14 mouse cellular contexts compared by ENCODE assay signal in the genomic region with DNA sequence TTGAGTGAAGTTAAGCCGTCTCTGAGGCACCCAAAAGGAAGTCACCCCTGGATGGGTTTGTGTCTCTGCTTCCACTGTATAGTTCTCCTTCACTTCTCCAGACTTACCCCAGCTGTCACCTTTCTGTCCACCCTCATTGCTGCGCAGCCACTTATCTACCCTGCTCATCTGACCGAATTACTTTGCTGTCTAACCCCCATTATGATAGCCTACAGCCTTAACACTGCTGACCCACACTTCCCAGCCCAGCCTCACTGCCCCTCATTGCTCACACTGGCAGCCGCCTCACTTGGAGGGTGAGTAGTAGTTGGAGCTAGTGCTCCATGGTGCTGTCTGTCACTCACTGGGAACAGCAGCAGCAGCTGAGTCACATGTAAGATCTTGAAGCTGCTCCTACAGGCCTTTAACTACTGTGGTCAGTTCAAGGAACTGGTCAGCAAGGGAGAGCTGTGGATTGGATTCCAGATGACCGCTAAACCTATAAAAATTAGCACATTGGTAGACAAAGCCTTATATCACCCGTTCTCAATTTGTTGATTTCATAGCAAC. TPM values are rescaled to one million over a fixed set of nuclear protein-coding genes. Genes with fewer than 3 reads are reported as not detected.
DNase-seq lines count a peak whose midpoint lies in the region; ATAC-seq and TF ChIP-seq lines count a peak whose summit lies in the region.
"Had no signal": no experiment of that assay in that cellular context is flagged by ENCODE, and none has a peak within 500 bp of the region (broad histone marks: within the 10 kb centered on the region; RNA-seq: fewer than 3 reads in every experiment).

No protein-coding gene starts in this region.

- no peak overlapping the region for H3K4me3 ChIP-seq in forebrain, embryonic 15.5 days
- H3K4me3 ChIP-seq in forebrain, embryonic 16.5 days (replicated peaks; ENCODE audit: low read length) = no peak overlapping the region
- no peak overlapping the region for H3K4me3 ChIP-seq in liver, embryonic 11.5 days (ENCODE audit: low read depth, low read length)
- no peak overlapping the region for H3K4me3 ChIP-seq in hindbrain, postnatal 0 days (ENCODE audit: low read length)
- H3K4me3 ChIP-seq in midbrain, embryonic 16.5 days (ENCODE audit: low read depth, low read length) = no peak overlapping the region
- H3K4me3 ChIP-seq: embryonic facial prominence, embryonic 15.5 days; left cerebral cortex, adult 2 months; limb, embryonic 13.5 days had no signal

- H3K9ac ChIP-seq in forebrain, embryonic 15.5 days (replicated peaks) = no peak overlapping the region
- no peak overlapping the region for H3K9ac ChIP-seq in forebrain, embryonic 16.5 days (replicated peaks; ENCODE audit: low read depth, low read length)
- H3K9ac ChIP-seq in liver, embryonic 11.5 days (ENCODE audit: low read depth, low read length) = no peak overlapping the region
- no peak overlapping the region for H3K9ac ChIP-seq in hindbrain, postnatal 0 days (replicated peaks; ENCODE audit: low read length)
- H3K9ac ChIP-seq in midbrain, embryonic 16.5 days (ENCODE audit: low read depth, low read length) = no peak overlapping the region
- H3K9ac ChIP-seq: embryonic facial prominence, embryonic 15.5 days; limb, embryonic 13.5 days had no signal

- no peak for DNase-seq in liver, embryonic 11.5 days (ENCODE audit: low spot score)
- no peak for DNase-seq in liver
- DNase-seq in hindbrain, postnatal 0 days (ENCODE audit: low spot score) = no peak
- DNase-seq in adrenal gland, adult 8-10 months = no peak
- DNase-seq: cerebellum, adult 11-12 months; kidney, adult 2 months; kidney, postnatal 4 days had no signal

- 0 out of 2 replicates have a peak overlapping the region, but pooled peaks have one; percentile 0 for H3K4me2 ChIP-seq in forebrain, embryonic 15.5 days (replicated peaks)
- H3K4me2 ChIP-seq in forebrain, embryonic 16.5 days (ENCODE audit: low read length) = no peak overlapping the region
- H3K4me2 ChIP-seq in liver, embryonic 11.5 days = 0 out of 2 replicates have a peak overlapping the region, but pooled peaks have one; percentile 4
- H3K4me2 ChIP-seq in hindbrain, postnatal 0 days (ENCODE audit: low read depth, low read length) = peak overlapping the region; percentile 90; the same call in 1 of the 2 replicates
- peak overlapping the region; percentile 29 for H3K4me2 ChIP-seq in midbrain, embryonic 16.5 days (ENCODE audit: low read length)
- H3K4me2 ChIP-seq: embryonic facial prominence, embryonic 15.5 days had no signal

- peaks cover 37% of the 10 kb centered on the region for H3K4me1 ChIP-seq in forebrain, embryonic 15.5 days
- H3K4me1 ChIP-seq in forebrain, embryonic 16.5 days (replicated peaks; ENCODE audit: control insufficient read depth, insufficient read depth, low read length) = peaks cover 24% of the 10 kb centered on the region
- H3K4me1 ChIP-seq in liver, embryonic 11.5 days (replicated peaks; ENCODE audit: control insufficient read depth, insufficient read depth, low read length) = peaks cover 27% of the 10 kb centered on the region
- peaks cover 20% of the 10 kb centered on the region for H3K4me1 ChIP-seq in hindbrain, postnatal 0 days (ENCODE audit: insufficient read depth, low read length)
- peaks cover 35% of the 10 kb centered on the region for H3K4me1 ChIP-seq in midbrain, embryonic 16.5 days (ENCODE audit: control insufficient read depth, insufficient read depth, low read length)

- ATAC-seq in forebrain, embryonic 15.5 days (replicated peaks) = no peak
- no peak for ATAC-seq in forebrain, embryonic 16.5 days
- no peak for ATAC-seq in liver, embryonic 11.5 days (replicated peaks; ENCODE audit: low FRiP score)
- no peak for ATAC-seq in hindbrain, postnatal 0 days
- no peak for ATAC-seq in midbrain, embryonic 16.5 days
- ATAC-seq in megakaryocyte-erythroid progenitor cell, adult 5-6 weeks (replicated peaks; ENCODE audit: low FRiP score, low TSS enrichment, poor library complexity, severe bottlenecking) = no peak

- H3K27me3 ChIP-seq in forebrain, embryonic 15.5 days = no peaks in the 10 kb centered on the region
- no peaks in the 10 kb centered on the region for H3K27me3 ChIP-seq in forebrain, embryonic 16.5 days (replicated peaks; ENCODE audit: control insufficient read depth, insufficient read depth, low read length)
- no peaks in the 10 kb centered on the region for H3K27me3 ChIP-seq in liver, embryonic 11.5 days (replicated peaks; ENCODE audit: control insufficient read depth, insufficient read depth, low read length)
- no peaks in the 10 kb centered on the region for H3K27me3 ChIP-seq in hindbrain, postnatal 0 days (ENCODE audit: insufficient read depth, low read length)
- no peaks in the 10 kb centered on the region for H3K27me3 ChIP-seq in midbrain, embryonic 16.5 days (ENCODE audit: control insufficient read depth, insufficient read depth, low read depth, low read length)
- H3K27me3 ChIP-seq: embryonic facial prominence, embryonic 15.5 days; limb, embryonic 13.5 days had no signal

- 89% methylated on average over 6 of the region's 6 CpGs for WGBS in forebrain, embryonic 15.5 days
- 91% methylated on average over 6 of the region's 6 CpGs for WGBS in forebrain, embryonic 16.5 days
- WGBS in liver, embryonic 11.5 days = 64% methylated on average over 6 of the region's 6 CpGs
- 90% methylated on average over 6 of the region's 6 CpGs for WGBS in hindbrain, postnatal 0 days
- WGBS in midbrain, embryonic 16.5 days = 91% methylated on average over 6 of the region's 6 CpGs

- no peak overlapping the region for H3K27ac ChIP-seq in forebrain, embryonic 15.5 days (replicated peaks)
- no peak overlapping the region for H3K27ac ChIP-seq in forebrain, embryonic 16.5 days (ENCODE audit: low read length)
- no peak overlapping the region for H3K27ac ChIP-seq in liver, embryonic 11.5 days (ENCODE audit: low read depth, low read length)
- no peak overlapping the region for H3K27ac ChIP-seq in hindbrain, postnatal 0 days
- H3K27ac ChIP-seq in midbrain, embryonic 16.5 days (ENCODE audit: low read length) = no peak overlapping the region
- H3K27ac ChIP-seq: embryonic facial prominence, embryonic 15.5 days; left cerebral cortex, adult 2 months; limb, embryonic 13.5 days had no signal

- no peaks in the 10 kb centered on the region for H3K36me3 ChIP-seq in forebrain, embryonic 15.5 days
- no peaks in the 10 kb centered on the region for H3K36me3 ChIP-seq in forebrain, embryonic 16.5 days (ENCODE audit: control insufficient read depth, insufficient read depth)
- no peaks in the 10 kb centered on the region for H3K36me3 ChIP-seq in liver, embryonic 11.5 days (ENCODE audit: control insufficient read depth, insufficient read depth, low read length)
- no peaks in the 10 kb centered on the region for H3K36me3 ChIP-seq in hindbrain, postnatal 0 days (ENCODE audit: insufficient read depth, low read length)
- no peaks in the 10 kb centered on the region for H3K36me3 ChIP-seq in midbrain, embryonic 16.5 days (ENCODE audit: control insufficient read depth, insufficient read depth, low read length)
- H3K36me3 ChIP-seq: embryonic facial prominence, embryonic 15.5 days; limb, embryonic 13.5 days had no signal

- H3K9me3 ChIP-seq in forebrain, embryonic 15.5 days = no peaks in the 10 kb centered on the region
- H3K9me3 ChIP-seq in forebrain, embryonic 16.5 days (ENCODE audit: control insufficient read depth, low read length) = no peaks in the 10 kb centered on the region
- H3K9me3 ChIP-seq in liver, embryonic 11.5 days (ENCODE audit: control insufficient read depth, low read length) = no peaks in the 10 kb centered on the region
- H3K9me3 ChIP-seq in hindbrain, postnatal 0 days (ENCODE audit: low read length) = no peaks in the 10 kb centered on the region
- H3K9me3 ChIP-seq in midbrain, embryonic 16.5 days (replicated peaks; ENCODE audit: control insufficient read depth, low read length, poor library complexity, severe bottlenecking) = no peaks in the 10 kb centered on the region
- H3K9me3 ChIP-seq: embryonic facial prominence, embryonic 15.5 days; limb, embryonic 13.5 days had no signal

- no peak for TF ChIP-seq CTCF in hindbrain, postnatal 0 days (IDR thresholded peaks at IDR 0.05; ENCODE audit: low read depth)

RNA-seq across cellular contexts. Expression of gene Sesn1, which starts 4.6 kb away (rescaled TPM):
- 55.7 and 56.4 TPM in 2 replicates for polyA plus RNA-seq in forebrain, embryonic 15.5 days (2015; fragmentation: Nextera tagmentation; extraction: Ambion mirVana)
- 49.6 and 61.2 TPM in 2 replicates for polyA plus RNA-seq in forebrain, embryonic 16.5 days (2015; fragmentation: Nextera tagmentation; extraction: Ambion mirVana)
- 22.8 and 25.6 TPM in 2 replicates for polyA plus RNA-seq in liver, embryonic 11.5 days (2014; fragmentation: Nextera tagmentation; extraction: Ambion mirVana)
- 43.9 and 49.2 TPM in 2 replicates for total RNA-seq in hindbrain, postnatal 0 days (2014; rRNA removed)
- 35.9 and 42.0 TPM in 2 replicates for polyA plus RNA-seq in hindbrain, postnatal 0 days (2015; fragmentation: Nextera tagmentation; extraction: Ambion mirVana)
- polyA plus RNA-seq in midbrain, embryonic 16.5 days (2015; fragmentation: Nextera tagmentation; extraction: Ambion mirVana) = 33.6 and 38.6 TPM in 2 replicates
- 10 to 100 TPM; 20.5 to 31.3 (median 29.4) TPM for total RNA-seq in adrenal gland, adult 8-10 months (2022)
- total RNA-seq in megakaryocyte-erythroid progenitor cell, adult 5-6 weeks (2014; fragmentation: Nextera tagmentation) = 22.6 and 23.4 TPM in 2 replicates
- 20.4 and 24.6 TPM in 2 replicates for total RNA-seq in megakaryocyte-erythroid progenitor cell, adult 5-6 weeks (2017)

RNA-seq across cellular contexts. Expression of gene Cep57l1, which starts 4.7 kb away (rescaled TPM):
- polyA plus RNA-seq in forebrain, embryonic 15.5 days (2015; fragmentation: Nextera tagmentation; extraction: Ambion mirVana) = 19.9 and 21.5 TPM in 2 replicates
- polyA plus RNA-seq in forebrain, embryonic 16.5 days (2015; fragmentation: Nextera tagmentation; extraction: Ambion mirVana) = 19.5 and 21.3 TPM in 2 replicates
- polyA plus RNA-seq in liver, embryonic 11.5 days (2014; fragmentation: Nextera tagmentation; extraction: Ambion mirVana) = 31.1 and 34.4 TPM in 2 replicates
- total RNA-seq in hindbrain, postnatal 0 days (2014; rRNA removed) = 5.8 and 11.6 TPM in 2 replicates
- 8.0 and 10.3 TPM in 2 replicates for polyA plus RNA-seq in hindbrain, postnatal 0 days (2015; fragmentation: Nextera tagmentation; extraction: Ambion mirVana)
- polyA plus RNA-seq in midbrain, embryonic 16.5 days (2015; fragmentation: Nextera tagmentation; extraction: Ambion mirVana) = 15.9 and 17.8 TPM in 2 replicates
- 10 to 100 TPM in 2 of 4 experiments, 1 to 10 TPM in 2; 5.8 to 14.5 (median 9.5) TPM for total RNA-seq in adrenal gland, adult 8-10 months (2022)
- total RNA-seq in megakaryocyte-erythroid progenitor cell, adult 5-6 weeks (2014; fragmentation: Nextera tagmentation) = 28.7 and 45.5 TPM in 2 replicates
- 41.5 and 50.0 TPM in 2 replicates for total RNA-seq in megakaryocyte-erythroid progenitor cell, adult 5-6 weeks (2017)
